Mouse (Mus musculus): ENCODE data around the gene Tead1.

DNA sequence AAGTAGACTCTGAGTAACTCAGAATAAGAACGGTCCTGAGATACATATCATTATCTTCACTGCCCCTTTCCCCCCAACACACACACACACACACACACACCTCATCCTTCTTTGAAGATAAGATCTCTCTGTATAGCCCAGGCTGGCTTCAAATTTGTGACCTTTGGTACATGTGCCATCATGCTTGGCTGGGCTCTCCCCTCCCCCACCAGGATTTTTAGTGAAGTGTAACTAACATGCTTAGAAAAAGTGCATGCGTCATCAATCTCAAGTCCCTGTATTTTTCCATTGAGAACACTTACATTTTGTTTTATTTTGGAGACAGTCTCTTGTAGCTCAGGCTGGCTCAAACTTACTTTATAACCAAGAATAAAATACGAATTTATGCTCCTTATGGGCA is 68.1 kb downstream of the Tead1 start:
- TF ChIP-seq POLR2A (IDR thresholded peaks at IDR 0.05; ENCODE audit: insufficient read depth, low read depth, low read length) (no peak), CTCF (IDR thresholded peaks at IDR 0.05) (no peak), EP300 (IDR thresholded peaks at IDR 0.05; ENCODE audit: insufficient read depth, low read depth, low read length) (no peak)

Data from heart, adult 2 months (tissue).